Mouse (Mus musculus): ENCODE measurements at regions not wholly inside any gene's neighbourhood (a gene's known extent, or its start where the extent isn't known, plus 50 kb on each side); places are given as distances from the start of the nearest gene placed in this dataset.

DNA sequence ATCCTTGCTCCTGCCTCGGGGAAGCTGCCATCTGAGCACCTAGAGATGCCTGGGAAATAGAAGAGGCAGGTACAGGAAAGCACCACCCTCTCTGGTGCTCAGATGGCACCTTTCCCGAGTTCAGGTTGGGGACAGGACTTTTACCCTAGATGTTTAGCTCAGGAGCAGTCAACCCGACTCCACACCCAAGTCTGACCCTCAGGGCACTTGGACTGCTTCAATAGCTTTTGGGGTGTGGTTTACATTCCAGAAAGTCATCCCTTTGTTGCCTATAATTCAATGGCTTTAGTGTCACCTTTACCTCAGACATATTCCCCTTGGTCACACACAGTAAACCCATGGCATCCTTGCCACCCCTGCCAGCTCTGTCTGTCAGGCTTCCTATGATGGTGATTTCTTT, 67.7 kb upstream of the Adgra1 start:
- no peak for TF ChIP-seq POLR2A (IDR thresholded peaks at IDR 0.05; ENCODE audit: extremely low read depth, insufficient read depth, low read length)
- TF ChIP-seq CTCF (IDR thresholded peaks at IDR 0.05; ENCODE audit: low read depth, low read length): no peak
- no peaks in the 10 kb centered on the region for H3K36me3 ChIP-seq (ENCODE audit: control insufficient read depth, insufficient read depth, low read length)
- H3K9ac ChIP-seq (ENCODE audit: low read depth, low read length): no peak overlapping the region
- WGBS: 46% methylated on average over 3 of the region's 3 CpGs
- H3K4me1 ChIP-seq (ENCODE audit: control insufficient read depth, insufficient read depth, low read length): no peaks in the 10 kb centered on the region
- DNase-seq (ENCODE audit: extremely low read depth, low read depth, low spot score): no peak
- no peaks in the 10 kb centered on the region for H3K79me2 ChIP-seq (ENCODE audit: control insufficient read depth, insufficient read depth, low read length)
- no peaks in the 10 kb centered on the region for H3K27me3 ChIP-seq (ENCODE audit: control insufficient read depth, insufficient read depth, low read length)
- H3K27ac ChIP-seq (replicated peaks; ENCODE audit: insufficient read depth, low read depth, low read length): no peak overlapping the region
- H3K4me3 ChIP-seq (ENCODE audit: insufficient read depth, low read depth, low read length): no peak overlapping the region

DNA sequence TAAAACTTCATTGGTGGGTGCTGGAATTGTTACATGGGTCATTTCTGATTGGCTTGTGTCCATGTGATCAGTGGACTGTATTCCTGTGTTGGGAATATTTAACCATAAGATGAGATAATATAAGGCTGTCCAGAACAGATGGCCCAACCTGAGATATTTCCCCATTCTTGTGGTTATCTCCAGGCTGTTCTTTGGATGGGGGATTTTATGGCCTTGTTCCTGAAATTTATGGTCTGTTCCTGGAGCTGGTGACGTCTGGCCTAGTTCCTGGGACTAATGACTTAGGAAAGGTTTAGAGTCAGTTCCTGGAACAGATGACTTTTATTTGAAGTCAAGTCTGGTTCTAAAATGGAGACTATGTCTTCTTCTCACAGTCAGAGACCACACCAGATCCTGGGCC, 64.8 kb upstream of the Adgra1 start:
- H3K36me3 ChIP-seq (ENCODE audit: control insufficient read depth, insufficient read depth, low read length): no peaks in the 10 kb centered on the region
- H3K4me1 ChIP-seq (ENCODE audit: control insufficient read depth, insufficient read depth, low read length): no peaks in the 10 kb centered on the region
- DNase-seq (ENCODE audit: extremely low read depth, low read depth, low spot score): peak; percentile 10
- no peak overlapping the region for H3K4me3 ChIP-seq (ENCODE audit: insufficient read depth, low read depth, low read length)
- 78% methylated on average over 1 of the region's 1 CpGs for WGBS
- H3K9ac ChIP-seq (ENCODE audit: low read depth, low read length): no peak overlapping the region
- no peaks in the 10 kb centered on the region for H3K27me3 ChIP-seq (ENCODE audit: control insufficient read depth, insufficient read depth, low read length)
- no peaks in the 10 kb centered on the region for H3K79me2 ChIP-seq (ENCODE audit: control insufficient read depth, insufficient read depth, low read length)
- no peak overlapping the region for H3K27ac ChIP-seq (replicated peaks; ENCODE audit: insufficient read depth, low read depth, low read length)
- TF ChIP-seq POLR2A (IDR thresholded peaks at IDR 0.05; ENCODE audit: extremely low read depth, insufficient read depth, low read length) (no peak), CTCF (IDR thresholded peaks at IDR 0.05; ENCODE audit: low read depth, low read length) (no peak)

DNA sequence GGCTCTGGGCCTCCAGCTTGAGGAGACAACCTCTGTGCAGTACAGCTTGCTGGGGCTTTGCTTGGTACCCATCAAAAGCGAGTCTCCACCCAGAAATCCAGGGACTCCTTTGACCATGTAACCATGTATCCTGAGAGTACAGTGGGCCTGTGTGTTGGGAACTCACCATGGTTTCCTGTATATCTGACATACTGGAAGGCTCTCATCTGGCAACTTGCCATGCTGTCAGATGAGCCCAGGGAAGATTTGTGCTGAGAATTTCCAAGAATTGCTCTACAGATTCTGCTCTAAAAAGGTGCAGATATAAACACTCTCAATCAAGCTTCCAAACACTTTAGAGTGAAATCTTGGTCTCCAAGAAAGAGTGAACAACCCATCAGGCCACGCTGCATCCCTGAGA, 56.7 kb upstream of the Adgra1 start:
- Histone ChIP-seq H3K36me3 (ENCODE audit: control insufficient read depth, insufficient read depth, low read length) (no peaks in the 10 kb centered on the region), H3K79me2 (ENCODE audit: control insufficient read depth, insufficient read depth, low read length) (no peaks in the 10 kb centered on the region), H3K27ac (replicated peaks; ENCODE audit: insufficient read depth, low read depth, low read length) (no peak overlapping the region), H3K4me1 (ENCODE audit: control insufficient read depth, insufficient read depth, low read length) (no peaks in the 10 kb centered on the region), H3K27me3 (ENCODE audit: control insufficient read depth, insufficient read depth, low read length) (no peaks in the 10 kb centered on the region), H3K9ac (ENCODE audit: low read depth, low read length) (no peak overlapping the region), H3K4me3 (ENCODE audit: insufficient read depth, low read depth, low read length) (no peak overlapping the region)
- TF ChIP-seq POLR2A (IDR thresholded peaks at IDR 0.05; ENCODE audit: extremely low read depth, insufficient read depth, low read length): no peak
- no peak for TF ChIP-seq CTCF (IDR thresholded peaks at IDR 0.05; ENCODE audit: low read depth, low read length)
- 72% methylated on average over 2 of the region's 2 CpGs for whole genome bisulfite sequencing
- DNase-seq (ENCODE audit: extremely low read depth, low read depth, low spot score): no peak

DNA sequence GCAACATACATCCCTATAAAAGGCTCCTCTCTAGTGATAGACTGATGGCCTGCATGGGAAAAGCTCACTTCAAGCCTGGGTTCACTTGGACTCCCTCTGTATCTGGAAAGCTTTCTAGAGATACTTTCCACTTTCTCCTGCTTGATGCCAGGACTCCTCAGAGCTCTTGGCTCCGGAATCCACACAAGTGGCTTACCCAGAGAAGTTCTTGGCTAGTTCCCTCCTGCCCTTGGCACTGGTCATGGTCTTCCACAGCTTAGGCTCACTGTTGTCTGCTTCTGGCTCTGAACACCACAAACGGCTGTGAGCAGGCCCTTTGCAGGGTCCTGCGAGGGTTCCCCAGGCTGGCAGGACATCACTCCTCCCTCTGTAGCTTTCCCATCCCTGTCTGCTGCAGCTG, 54.1 kb upstream of the Adgra1 start:
- Histone ChIP-seq H3K4me3 (ENCODE audit: insufficient read depth, low read depth, low read length) (no peak overlapping the region), H3K4me1 (ENCODE audit: control insufficient read depth, insufficient read depth, low read length) (no peaks in the 10 kb centered on the region), H3K36me3 (ENCODE audit: control insufficient read depth, insufficient read depth, low read length) (no peaks in the 10 kb centered on the region), H3K9ac (ENCODE audit: low read depth, low read length) (no peak overlapping the region), H3K27ac (replicated peaks; ENCODE audit: insufficient read depth, low read depth, low read length) (no peak overlapping the region), H3K79me2 (ENCODE audit: control insufficient read depth, insufficient read depth, low read length) (no peaks in the 10 kb centered on the region), H3K27me3 (ENCODE audit: control insufficient read depth, insufficient read depth, low read length) (no peaks in the 10 kb centered on the region)
- no peak for DNase-seq (ENCODE audit: extremely low read depth, low read depth, low spot score)
- TF ChIP-seq CTCF (IDR thresholded peaks at IDR 0.05; ENCODE audit: low read depth, low read length): no peak
- TF ChIP-seq POLR2A (IDR thresholded peaks at IDR 0.05; ENCODE audit: extremely low read depth, insufficient read depth, low read length): no peak
- 80% methylated on average over 3 of the region's 3 CpGs for WGBS

DNA sequence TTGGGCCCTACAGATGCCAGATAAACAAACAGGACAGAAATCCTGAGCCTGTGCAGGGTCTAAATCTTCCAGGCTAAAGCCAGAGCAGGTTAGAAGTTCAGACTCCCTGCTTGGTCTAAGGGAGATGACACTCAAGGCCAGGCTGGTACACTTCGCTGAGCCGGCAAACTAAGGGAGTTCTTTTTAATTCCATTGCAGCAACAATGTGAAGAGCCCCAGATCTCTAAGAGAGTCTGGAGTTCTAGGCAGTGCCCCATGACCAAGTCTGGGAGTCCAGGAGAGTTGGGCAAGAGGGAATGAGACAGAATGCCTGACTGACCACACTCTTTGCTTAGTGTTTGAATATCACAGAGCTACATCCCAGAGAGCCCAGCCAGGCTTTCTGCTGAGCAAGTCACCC, 52.5 kb upstream of the Adgra1 start:
- WGBS: 90% methylated on average over 2 of the region's 2 CpGs
- no peaks in the 10 kb centered on the region for H3K4me1 ChIP-seq (ENCODE audit: control insufficient read depth, insufficient read depth, low read length)
- H3K9ac ChIP-seq (ENCODE audit: low read depth, low read length): no peak overlapping the region
- no peaks in the 10 kb centered on the region for H3K79me2 ChIP-seq (ENCODE audit: control insufficient read depth, insufficient read depth, low read length)
- H3K27me3 ChIP-seq (ENCODE audit: control insufficient read depth, insufficient read depth, low read length): no peaks in the 10 kb centered on the region
- no peak overlapping the region for H3K4me3 ChIP-seq (ENCODE audit: insufficient read depth, low read depth, low read length)
- DNase-seq (ENCODE audit: extremely low read depth, low read depth, low spot score): no peak
- no peaks in the 10 kb centered on the region for H3K36me3 ChIP-seq (ENCODE audit: control insufficient read depth, insufficient read depth, low read length)
- no peak overlapping the region for H3K27ac ChIP-seq (replicated peaks; ENCODE audit: insufficient read depth, low read depth, low read length)
- TF ChIP-seq CTCF (IDR thresholded peaks at IDR 0.05; ENCODE audit: low read depth, low read length) (no peak), POLR2A (IDR thresholded peaks at IDR 0.05; ENCODE audit: extremely low read depth, insufficient read depth, low read length) (no peak)

Measured in liver, adult 2 months (tissue).